Mouse (Mus musculus) CH12.LX (cell line): ENCODE measurements around the gene Ptpn14.

Experiments
- CHD2 ChIP-seq: IDR thresholded peaks from 2 replicates; pipeline ENCODE4 v1.6.1; 2011; ENCODE audit warnings: low read length, improper control_type of control experiment
- CTCF ChIP-seq, 2 experiments: IDR thresholded peaks in 1 of 2; conservative IDR thresholded peaks in 1 of 2; 2 replicates each; pipeline ENCODE4 v1.5.1; 2011 to 2012; ENCODE audit warnings: low read depth in 2 of 2, low read length in 2 of 2, improper control_type of control experiment in 1 of 2, inconsistent platforms in 1 of 2, mild to moderate bottlenecking in 1 of 2, moderate library complexity in 1 of 2
- E2F4 ChIP-seq: IDR thresholded peaks from 2 replicates; pipeline ENCODE4 v1.6.1; 2011; ENCODE audit warnings: low read depth, low read length, improper control_type of control experiment; ENCODE audit not compliant: insufficient replicate concordance
- EP300 ChIP-seq: IDR thresholded peaks from 2 replicates; pipeline ENCODE4 v1.6.1; 2011; ENCODE audit warnings: low read length, improper control_type of control experiment
- MAZ ChIP-seq: IDR thresholded peaks from 2 replicates; pipeline ENCODE4 v1.6.1; 2012; ENCODE audit warnings: low read depth, mild to moderate bottlenecking, inconsistent platforms, low read length, improper control_type of control experiment, moderate library complexity
- MXI1 ChIP-seq: IDR thresholded peaks from 2 replicates; pipeline ENCODE4 v1.6.1; 2011; ENCODE audit warnings: mild to moderate bottlenecking, low read depth, low read length, improper control_type of control experiment
- POLR2A ChIP-seq: IDR thresholded peaks from 2 replicates; pipeline ENCODE4 v1.6.1; 2011; ENCODE audit warnings: low read depth, mild to moderate bottlenecking, improper control_type of control experiment, low read length
- SIN3A ChIP-seq: IDR thresholded peaks from 2 replicates; pipeline ENCODE4 v1.6.1; 2012; ENCODE audit warnings: low read length, improper control_type of control experiment, inconsistent platforms
- TCF12 ChIP-seq: IDR thresholded peaks from 2 replicates; pipeline ENCODE4 v1.6.1; 2014; ENCODE audit warnings: low read depth, mild to moderate bottlenecking, inconsistent platforms, low read length, improper control_type of control experiment
- UBTF ChIP-seq: IDR thresholded peaks from 2 replicates; pipeline ENCODE4 v1.6.1; 2012; ENCODE audit warnings: low read depth, mild to moderate bottlenecking, inconsistent platforms, low read length, improper control_type of control experiment, moderate library complexity
- USF2 ChIP-seq: conservative IDR thresholded peaks from 2 replicates; pipeline ENCODE4 v1.6.1; 2011; ENCODE audit warnings: low read depth, low read length, improper control_type of control experiment
- ZKSCAN1 ChIP-seq: IDR thresholded peaks from 2 replicates; pipeline ENCODE4 v1.6.1; 2012; ENCODE audit warnings: low read depth, inconsistent platforms, low read length, improper control_type of control experiment, borderline replicate concordance

DNA sequence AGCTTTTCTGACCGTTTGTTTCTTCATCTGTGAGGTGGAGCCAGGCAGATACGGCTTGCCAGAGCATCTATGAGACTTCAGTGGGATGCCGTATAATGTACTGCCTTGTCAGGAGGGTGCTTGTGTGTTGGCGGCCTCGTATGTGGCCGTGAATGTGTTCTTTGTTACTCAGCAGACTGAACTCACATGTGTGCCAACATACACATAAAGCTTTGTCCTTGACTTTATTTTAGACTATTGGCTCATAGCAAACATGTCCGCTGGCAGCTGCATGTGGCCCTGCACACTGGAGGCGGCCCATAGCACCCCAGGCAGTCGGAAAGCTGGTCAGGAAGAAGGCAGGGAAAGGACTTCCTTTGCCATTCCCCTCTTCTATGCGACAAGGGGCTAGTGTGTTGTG lies 3.6 kb downstream of the Ptpn14 start:
- TF ChIP-seq TCF12 (no peak), CTCF (conservative IDR thresholded peaks at IDR 0.05 in 1 of 2, IDR thresholded peaks at IDR 0.05 in 1 of 2; ENCODE audit: low read depth in 2 of 2, low read length in 2 of 2) (no peak), E2F4 (no peak), CHD2 (no peak), MXI1 (no peak), UBTF (no peak), POLR2A (no peak), SIN3A (no peak), EP300 (no peak), MAZ (no peak), USF2 (no peak), ZKSCAN1 (no peak)
